Mouse (Mus musculus): ENCODE data around the gene Add2. TPM values are rescaled to one million over a fixed set of nuclear protein-coding genes. Genes with fewer than 3 reads are reported as not detected.

The Add2 gene
- polyA plus RNA-seq, 1 experiment from 2014 or later = 209 TPM

DNA sequence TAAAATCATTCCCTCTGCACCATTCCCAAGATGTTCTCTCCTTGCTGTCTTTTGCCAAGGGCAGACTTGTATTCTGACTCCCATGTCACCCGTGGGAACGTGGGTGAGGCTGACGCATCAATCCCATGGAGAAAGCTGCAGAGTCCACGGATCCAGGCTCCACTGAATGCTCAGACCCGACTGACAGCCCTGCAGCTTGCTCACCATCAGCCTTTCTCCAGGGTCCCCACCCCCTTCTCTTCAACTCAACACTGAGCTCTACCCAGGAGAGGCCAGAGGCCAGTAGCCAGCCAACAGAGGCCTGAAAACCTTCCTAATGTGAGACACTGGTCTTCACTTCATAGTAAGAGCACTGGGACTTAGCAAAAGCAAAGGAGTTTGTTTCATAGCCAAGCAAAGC is 125.5 kb downstream of the Add2 start:
- H3K4me2 ChIP-seq = no peak overlapping the region
- H3K36me3 ChIP-seq (replicated peaks) = no peaks in the 10 kb centered on the region
- no peaks in the 10 kb centered on the region for H3K27me3 ChIP-seq (replicated peaks)
- no peak overlapping the region for H3K27ac ChIP-seq
- 94% methylated on average over 5 of the region's 5 CpGs for WGBS
- no peaks in the 10 kb centered on the region for H3K9me3 ChIP-seq
- H3K4me1 ChIP-seq = no peaks in the 10 kb centered on the region
- no peak overlapping the region for H3K9ac ChIP-seq
- H3K4me3 ChIP-seq = no peak overlapping the region
- no peak for ATAC-seq (replicated peaks)

DNA sequence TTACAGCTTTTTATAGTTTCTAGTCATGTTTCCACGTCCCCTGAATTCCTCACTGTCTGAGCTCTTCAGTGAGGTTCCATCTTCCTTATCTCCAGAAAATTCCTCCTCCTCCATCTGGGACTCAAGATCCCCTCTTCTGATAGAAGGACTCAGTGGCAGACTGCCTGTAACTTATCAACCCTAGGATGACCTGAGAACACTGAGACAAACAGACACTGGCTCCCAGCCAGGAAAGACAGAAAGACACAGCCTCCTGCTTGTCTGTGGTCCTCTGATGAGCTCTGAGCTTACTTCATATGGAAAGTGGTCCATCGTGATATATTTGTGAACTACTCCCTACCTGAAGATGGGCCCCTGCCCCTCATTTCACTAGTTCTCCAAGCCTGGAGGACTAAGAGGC is 126.0 kb downstream of the Add2 start:
- 81% methylated on average over 2 of the region's 2 CpGs for WGBS
- no peak overlapping the region for H3K27ac ChIP-seq
- no peak overlapping the region for H3K4me3 ChIP-seq
- H3K9me3 ChIP-seq = no peaks in the 10 kb centered on the region
- H3K4me2 ChIP-seq = no peak overlapping the region
- H3K27me3 ChIP-seq (replicated peaks) = no peaks in the 10 kb centered on the region
- no peak overlapping the region for H3K9ac ChIP-seq
- H3K4me1 ChIP-seq = no peaks in the 10 kb centered on the region
- ATAC-seq (replicated peaks) = no peak
- H3K36me3 ChIP-seq (replicated peaks) = no peaks in the 10 kb centered on the region

DNA sequence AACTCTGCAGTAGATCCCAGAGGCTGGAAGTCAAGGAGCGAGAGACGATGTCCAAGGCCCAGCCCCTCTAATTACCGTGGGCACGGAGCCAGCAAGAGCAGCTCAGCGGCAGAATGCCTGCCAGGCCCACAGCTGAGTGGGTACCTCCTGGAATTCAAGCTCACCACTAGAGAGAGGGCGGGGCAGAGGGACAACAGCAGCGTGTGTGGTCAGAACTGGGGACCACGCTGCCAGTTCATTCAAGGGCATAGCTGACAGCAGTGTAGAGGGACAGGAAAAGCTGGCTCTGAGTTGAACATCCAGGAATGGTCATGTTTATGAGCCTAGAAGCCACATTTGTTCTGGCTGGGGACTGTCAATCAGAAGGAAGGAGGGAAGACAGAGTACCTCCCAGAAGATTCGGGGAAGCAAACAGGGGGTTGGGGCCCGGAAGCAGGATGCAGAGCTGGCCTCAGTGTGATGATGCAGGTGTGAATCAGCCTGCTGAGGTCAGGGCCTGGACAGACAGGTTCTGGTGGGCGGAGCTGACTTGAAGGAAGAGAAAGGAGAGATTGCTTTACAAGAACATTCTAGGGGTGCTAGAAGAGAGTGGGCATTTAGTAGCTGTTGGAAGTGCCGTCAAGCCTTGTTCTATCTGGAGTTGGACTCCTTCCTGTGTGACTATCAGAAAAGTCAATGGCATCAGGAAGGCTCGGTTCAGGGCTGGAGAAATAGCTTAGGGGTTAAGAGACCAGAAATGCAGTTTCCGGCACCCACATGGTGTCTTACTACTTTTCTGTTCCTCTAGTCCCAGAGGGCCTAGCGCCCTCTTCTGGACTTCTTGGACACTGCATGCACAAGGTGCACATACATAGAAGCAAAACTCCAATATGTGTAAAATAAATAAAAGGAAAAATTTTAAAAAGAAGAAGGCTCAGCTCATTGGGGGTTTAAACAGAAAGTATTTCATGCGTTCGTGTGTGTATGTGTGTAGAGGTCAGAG is 129.1 kb downstream of the Add2 start:
- Histone ChIP-seq H3K9ac (no peak overlapping the region), H3K9me3 (no peaks in the 10 kb centered on the region), H3K4me1 (no peaks in the 10 kb centered on the region), H3K4me3 (no peak overlapping the region), H3K27ac (no peak overlapping the region), H3K36me3 (replicated peaks) (no peaks in the 10 kb centered on the region), H3K27me3 (replicated peaks) (no peaks in the 10 kb centered on the region), H3K4me2 (no peak overlapping the region)
- WGBS = 72% methylated on average over 17 of the region's 17 CpGs
- ATAC-seq (replicated peaks) = no peak

DNA sequence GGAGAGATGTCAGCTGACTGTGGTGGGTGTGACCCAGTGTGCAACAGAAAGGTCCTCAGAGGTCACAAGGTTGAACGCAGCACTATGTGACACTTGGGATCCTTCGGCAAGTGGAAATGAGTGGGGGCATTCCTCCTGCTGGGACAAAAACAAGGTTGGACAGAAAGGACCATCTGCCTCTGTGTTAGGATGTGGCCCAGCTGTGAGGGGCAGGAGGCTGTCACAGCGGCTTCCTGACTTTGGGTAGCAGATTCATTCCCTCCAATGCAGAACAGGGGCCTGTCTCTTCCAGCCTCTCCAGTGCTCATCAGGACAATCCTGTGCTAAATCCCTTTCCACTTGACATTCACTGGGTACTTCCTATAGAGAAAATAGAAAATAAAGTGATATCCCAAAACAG is 132.4 kb downstream of the Add2 start:
- Histone ChIP-seq H3K4me3 (no peak overlapping the region), H3K36me3 (replicated peaks) (no peaks in the 10 kb centered on the region), H3K4me1 (no peaks in the 10 kb centered on the region), H3K4me2 (no peak overlapping the region), H3K27me3 (replicated peaks) (no peaks in the 10 kb centered on the region), H3K9ac (no peak overlapping the region), H3K27ac (no peak overlapping the region), H3K9me3 (no peaks in the 10 kb centered on the region)
- no peak for ATAC-seq (replicated peaks)
- 62% methylated on average over 3 of the region's 3 CpGs for WGBS

DNA sequence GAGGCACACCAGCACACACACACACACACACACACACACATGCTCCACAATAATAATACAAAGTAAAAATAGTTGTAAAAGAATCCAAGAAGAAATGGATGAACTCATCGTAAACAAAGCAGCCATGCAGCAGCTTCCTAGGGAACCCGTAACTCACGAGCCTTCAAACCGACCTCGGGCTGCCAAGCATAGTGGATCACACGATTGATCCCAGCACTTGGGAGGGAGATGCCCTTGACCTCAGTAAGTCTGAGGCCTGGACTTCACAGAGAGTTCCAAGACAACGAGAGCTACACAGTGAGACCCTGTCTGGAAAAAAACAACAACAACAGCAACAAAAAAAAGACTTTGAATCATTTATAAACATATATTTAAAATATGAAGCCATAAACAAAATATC is 133.1 kb downstream of the Add2 start:
- no peaks in the 10 kb centered on the region for H3K36me3 ChIP-seq (replicated peaks)

DNA sequence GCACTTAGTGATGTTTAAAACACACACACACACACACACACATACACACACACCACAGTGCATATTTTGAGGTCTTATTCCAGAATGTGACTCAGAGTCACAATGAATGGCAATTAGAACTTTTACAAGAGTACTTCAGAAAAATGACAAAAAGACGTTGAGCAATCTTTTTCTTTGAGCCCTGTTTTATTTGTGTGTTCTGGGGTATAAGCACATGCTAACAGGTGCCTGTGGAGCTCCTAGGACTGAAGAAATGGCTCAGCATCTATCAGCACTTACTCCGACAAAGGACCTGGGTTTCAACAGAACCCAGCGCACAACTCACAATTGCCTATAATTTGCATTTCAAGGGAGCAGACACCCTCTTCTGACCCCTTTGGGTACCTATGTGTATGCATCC is 135.5 kb downstream of the Add2 start:
- WGBS = 37% methylated on average over 3 of the region's 3 CpGs
- no peak for ATAC-seq (replicated peaks)

More for the DNA sequence above, 133.1 kb downstream of the Add2 start:
- no peaks in the 10 kb centered on the region for H3K9me3 ChIP-seq
- no peaks in the 10 kb centered on the region for H3K4me1 ChIP-seq
- H3K27ac ChIP-seq = no peak overlapping the region
- 64% methylated on average over 7 of the region's 7 CpGs for WGBS
- no peak for ATAC-seq (replicated peaks)
- no peak overlapping the region for H3K4me3 ChIP-seq
- H3K27me3 ChIP-seq (replicated peaks) = no peaks in the 10 kb centered on the region
- H3K4me2 ChIP-seq = no peak overlapping the region
- no peak overlapping the region for H3K9ac ChIP-seq

DNA sequence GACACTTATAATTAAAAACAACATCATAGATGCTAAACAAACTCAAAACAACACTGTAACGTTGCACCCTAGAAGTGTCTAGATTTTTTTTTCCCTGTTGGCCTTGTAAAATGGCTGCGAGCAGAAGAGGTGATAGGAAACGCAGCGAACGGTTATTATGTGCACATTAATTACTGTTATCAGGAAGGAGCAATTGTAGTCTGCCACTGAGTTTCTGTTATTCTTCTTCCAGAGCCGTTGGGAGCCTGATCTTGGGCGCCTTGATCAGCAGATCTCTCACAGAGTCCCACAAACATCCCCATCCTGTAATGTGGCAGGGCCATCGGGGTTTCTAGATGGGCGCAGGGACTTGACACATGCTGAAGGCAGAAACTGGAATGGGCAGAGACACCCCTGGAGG is 137.9 kb downstream of the Add2 start:
- Histone ChIP-seq H3K9ac (no peak overlapping the region), H3K9me3 (no peaks in the 10 kb centered on the region), H3K4me2 (no peak overlapping the region), H3K36me3 (replicated peaks) (no peaks in the 10 kb centered on the region), H3K27ac (no peak overlapping the region), H3K27me3 (replicated peaks) (no peaks in the 10 kb centered on the region), H3K4me3 (no peak overlapping the region), H3K4me1 (no peaks in the 10 kb centered on the region)
- 81% methylated on average over 9 of the region's 9 CpGs for WGBS
- ATAC-seq (replicated peaks) = no peak

More for the DNA sequence above, 135.5 kb downstream of the Add2 start:
- Histone ChIP-seq H3K36me3 (replicated peaks) (no peaks in the 10 kb centered on the region), H3K27me3 (replicated peaks) (no peaks in the 10 kb centered on the region), H3K9ac (no peak overlapping the region), H3K9me3 (no peaks in the 10 kb centered on the region), H3K4me2 (no peak overlapping the region), H3K4me3 (no peak overlapping the region), H3K4me1 (no peaks in the 10 kb centered on the region), H3K27ac (no peak overlapping the region)

DNA sequence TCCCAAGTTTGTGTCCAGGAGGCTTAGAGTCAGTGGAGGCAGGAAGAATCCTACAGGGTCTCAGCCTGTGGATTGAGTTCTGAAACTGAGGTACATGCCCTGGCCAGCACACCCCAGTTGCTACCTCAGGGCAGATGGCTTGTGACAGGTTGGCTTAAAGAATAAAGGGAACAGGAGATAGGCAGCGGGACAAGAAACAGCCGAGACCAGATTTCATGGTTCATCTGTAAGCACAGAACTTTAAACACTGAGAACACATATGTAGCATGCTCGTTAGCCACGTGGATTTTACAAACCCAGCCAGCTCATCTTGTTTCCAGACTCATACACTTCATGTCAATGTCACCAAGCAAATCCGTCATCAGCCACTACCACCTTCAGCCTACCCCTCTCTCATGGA is 139.4 kb downstream of the Add2 start:
- 74% methylated on average over 5 of the region's 5 CpGs for WGBS
- Histone ChIP-seq H3K9ac (no peak overlapping the region), H3K4me2 (no peak overlapping the region), H3K36me3 (replicated peaks) (no peaks in the 10 kb centered on the region), H3K9me3 (no peaks in the 10 kb centered on the region), H3K4me1 (no peaks in the 10 kb centered on the region), H3K27ac (no peak overlapping the region), H3K27me3 (replicated peaks) (no peaks in the 10 kb centered on the region), H3K4me3 (no peak overlapping the region)
- ATAC-seq (replicated peaks) = no peak

DNA sequence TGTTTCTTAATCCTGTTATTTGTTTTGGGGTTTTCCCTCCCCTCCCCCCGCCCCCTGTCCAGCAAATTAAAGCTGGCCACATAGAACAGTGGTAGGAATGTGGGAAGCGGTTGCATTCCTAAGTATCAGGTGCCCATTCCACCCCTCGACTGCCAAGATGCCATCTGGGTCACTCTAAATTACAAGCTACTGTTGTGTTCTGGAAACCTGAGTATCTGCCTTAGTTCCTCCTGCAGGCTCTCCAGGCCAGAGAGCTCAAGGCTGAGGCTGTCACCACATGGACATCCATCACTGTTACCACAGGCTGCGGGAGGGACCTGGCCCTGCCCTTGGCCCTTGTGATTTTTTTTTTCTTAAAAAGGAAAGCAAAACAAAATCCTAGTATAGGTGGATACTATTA is 140.7 kb downstream of the Add2 start:
- Histone ChIP-seq H3K36me3 (replicated peaks) (no peaks in the 10 kb centered on the region), H3K4me2 (no peak overlapping the region), H3K4me3 (no peak overlapping the region), H3K4me1 (no peaks in the 10 kb centered on the region), H3K9me3 (no peaks in the 10 kb centered on the region), H3K27ac (no peak overlapping the region), H3K9ac (no peak overlapping the region), H3K27me3 (replicated peaks) (no peaks in the 10 kb centered on the region)
- no peak for ATAC-seq (replicated peaks)
- 69% methylated on average over 4 of the region's 4 CpGs for WGBS

Other genes starting within 250 kb of the Add2 start
- not detected in 2 replicates for gene Nat8f6, start 207.7 kb upstream of the Add2 start, polyA plus RNA-seq (2015; fragmentation: Nextera tagmentation; extraction: Ambion mirVana)
- gene Nat8f5, start 207.7 kb upstream of the Add2 start, polyA plus RNA-seq (2015; fragmentation: Nextera tagmentation; extraction: Ambion mirVana) = 0.18 and 0.35 TPM in 2 replicates
- 0.26 TPM in 1 of 2 replicates, not detected in the other for gene Nat8, start 196.6 kb upstream of the Add2 start, polyA plus RNA-seq (2015; fragmentation: Nextera tagmentation; extraction: Ambion mirVana)
- gene Nat8f2, start 159.5 kb upstream of the Add2 start, polyA plus RNA-seq (2015; fragmentation: Nextera tagmentation; extraction: Ambion mirVana) = 0.05 TPM in 1 of 2 replicates, not detected in the other
- 6.1 and 7.1 TPM in 2 replicates for gene Nat8f4, start 123.8 kb upstream of the Add2 start, polyA plus RNA-seq (2015; fragmentation: Nextera tagmentation; extraction: Ambion mirVana)
- 39.8 and 49.5 TPM in 2 replicates for gene Tprkb, start 116.8 kb upstream of the Add2 start, polyA plus RNA-seq (2015; fragmentation: Nextera tagmentation; extraction: Ambion mirVana)
- gene Nat8f1, start 113.0 kb upstream of the Add2 start, polyA plus RNA-seq (2015; fragmentation: Nextera tagmentation; extraction: Ambion mirVana) = 19.0 and 22.5 TPM in 2 replicates
- gene Dusp11, start 67.0 kb upstream of the Add2 start, polyA plus RNA-seq (2015; fragmentation: Nextera tagmentation; extraction: Ambion mirVana) = 53.9 and 60.8 TPM in 2 replicates
- gene Figla, start 12.5 kb upstream of the Add2 start, polyA plus RNA-seq (2015; fragmentation: Nextera tagmentation; extraction: Ambion mirVana) = not detected in 2 replicates
- gene Tgfa, start 166.5 kb downstream of the Add2 start, polyA plus RNA-seq (2015; fragmentation: Nextera tagmentation; extraction: Ambion mirVana) = 11.2 and 13.2 TPM in 2 replicates

Data from midbrain, embryonic 15.5 days (tissue).